Mouse (Mus musculus) myocyte (in vitro differentiated cells): ENCODE results near the gene Zswim8. TPM values are rescaled to one million over a fixed set of nuclear protein-coding genes. Genes with fewer than 3 reads are reported as not detected.

Experiments used
- H3K27me3 ChIP-seq: one replicate; pipeline ENCODE4 v1.6.1; 2011; ENCODE audit not compliant: control insufficient read depth, insufficient read depth, insufficient read length
- H3K36me3 ChIP-seq: one replicate; pipeline ENCODE4 v1.6.1; 2011; ENCODE audit not compliant: control insufficient read depth, insufficient read depth
- H3K4me2 ChIP-seq: one replicate; pipeline ENCODE4 v1.6.1; 2011; ENCODE audit warnings: low read depth, control low read depth
- H3K4me3 ChIP-seq: one replicate; pipeline ENCODE4 v1.5.1; 2011; ENCODE audit warnings: mild to moderate bottlenecking, control low read depth, moderate library complexity
- H3K79me2 ChIP-seq: one replicate; pipeline ENCODE4 v1.6.1; 2011; ENCODE audit not compliant: control insufficient read depth, insufficient read depth
- H3ac ChIP-seq: one replicate; pipeline ENCODE4 v1.6.1; 2011; ENCODE audit not compliant: control insufficient read depth, insufficient read length
- CEBPB ChIP-seq: IDR thresholded peaks from 2 replicates; pipeline ENCODE4 v1.6.1; 2011; ENCODE audit warnings: mild to moderate bottlenecking, moderate library complexity; ENCODE audit not compliant: poor library complexity, insufficient read depth, severe bottlenecking
- E2F4 ChIP-seq: IDR thresholded peaks from one replicate; pipeline ENCODE4 v1.6.1; 2011; ENCODE audit warnings: mild to moderate bottlenecking, control low read depth, moderate library complexity; ENCODE audit not compliant: insufficient read depth
- MAX ChIP-seq: IDR thresholded peaks from one replicate; pipeline ENCODE4 v1.6.1; 2011; ENCODE audit warnings: low read depth, mild to moderate bottlenecking, control low read depth
- MYOD1 ChIP-seq, 3 experiments: IDR thresholded peaks; one replicate each; pipeline ENCODE4 v1.6.1; 2011; ENCODE audit warnings: control low read depth in 2 of 3, low read depth in 2 of 3, mild to moderate bottlenecking in 2 of 3, moderate library complexity in 1 of 3; ENCODE audit not compliant: insufficient read length in 2 of 3, control insufficient read depth in 1 of 3
- MYOG ChIP-seq, 3 experiments: IDR thresholded peaks; one replicate each; pipeline ENCODE4 v1.6.1; 2011; ENCODE audit warnings: control low read depth in 2 of 3, low read depth in 2 of 3, mild to moderate bottlenecking in 2 of 3; ENCODE audit not compliant: insufficient read length in 2 of 3, control insufficient read depth in 1 of 3, insufficient read depth in 1 of 3
- POLR2A ChIP-seq: IDR thresholded peaks from one replicate; pipeline ENCODE4 v1.6.1; 2011; ENCODE audit warnings: low read depth, mild to moderate bottlenecking, control low read depth, moderate library complexity; ENCODE audit not compliant: insufficient read length
- POLR2AphosphoS2 ChIP-seq: IDR thresholded peaks from one replicate; pipeline ENCODE4 v1.6.1; 2011; ENCODE audit warnings: low read depth, control low read depth; ENCODE audit not compliant: insufficient read length
- SRF ChIP-seq: IDR thresholded peaks from one replicate; pipeline ENCODE4 v1.6.1; 2011; ENCODE audit warnings: low read depth; ENCODE audit not compliant: control insufficient read depth, insufficient read length
- TCF12 ChIP-seq: IDR thresholded peaks from one replicate; pipeline ENCODE4 v1.6.1; 2011; ENCODE audit warnings: mild to moderate bottlenecking, control low read depth; ENCODE audit not compliant: poor library complexity, insufficient read depth, severe bottlenecking
- TCF3 ChIP-seq: IDR thresholded peaks from one replicate; pipeline ENCODE4 v1.6.1; 2011; ENCODE audit warnings: low read depth, control low read depth; ENCODE audit not compliant: insufficient read length
- USF1 ChIP-seq: IDR thresholded peaks from one replicate; pipeline ENCODE4 v1.6.1; 2011; ENCODE audit warnings: low read depth, mild to moderate bottlenecking, control low read depth, moderate library complexity
- polyA plus RNA-seq: library from polyadenylated mRNA; unstranded; fragments of >200 nt; fragmentation: generic; extraction: Trizol; gene quantifications from one replicate; pipeline ENCODE4 v1.2.1, GENCODE M21; 2012; ENCODE audit warnings: missing spikeins

Gene Zswim8
- polyA plus RNA-seq, 1 experiment: 74.9 TPM

DNA sequence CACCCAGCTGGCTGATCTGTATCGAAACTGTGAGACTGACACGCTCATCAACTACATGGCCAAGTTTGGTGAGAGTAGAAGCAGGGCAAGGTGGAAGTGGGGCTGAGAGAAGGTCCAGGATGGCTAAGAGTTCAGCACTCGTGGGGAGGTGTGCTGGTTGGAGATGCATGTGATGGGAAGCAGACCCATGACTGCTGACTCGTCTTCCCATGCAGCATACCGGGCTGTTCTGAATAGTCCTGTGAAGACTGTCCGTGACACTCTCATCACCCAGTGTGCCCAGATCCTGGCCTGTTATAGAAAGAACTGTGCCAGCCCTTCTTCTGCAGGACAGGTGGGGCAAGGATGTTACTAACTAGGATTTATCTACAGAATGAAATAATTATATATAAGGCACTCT, 15.6 kb upstream of the Zswim8 start:
- Histone ChIP-seq H3K27me3 (no peaks in the 10 kb centered on the region), H3K79me2 (peaks cover 14% of the 10 kb centered on the region), H3K4me2 (no peak overlapping the region), H3K4me3 (no peak overlapping the region), H3ac (no peak overlapping the region), H3K36me3 (peaks cover 71% of the 10 kb centered on the region)
- TF ChIP-seq POLR2AphosphoS2: peak; percentile 62
- TF ChIP-seq POLR2A: peak; percentile 26
- no peak for TF ChIP-seq TCF12
- TF ChIP-seq SRF: no peak
- TF ChIP-seq E2F4: no peak

DNA sequence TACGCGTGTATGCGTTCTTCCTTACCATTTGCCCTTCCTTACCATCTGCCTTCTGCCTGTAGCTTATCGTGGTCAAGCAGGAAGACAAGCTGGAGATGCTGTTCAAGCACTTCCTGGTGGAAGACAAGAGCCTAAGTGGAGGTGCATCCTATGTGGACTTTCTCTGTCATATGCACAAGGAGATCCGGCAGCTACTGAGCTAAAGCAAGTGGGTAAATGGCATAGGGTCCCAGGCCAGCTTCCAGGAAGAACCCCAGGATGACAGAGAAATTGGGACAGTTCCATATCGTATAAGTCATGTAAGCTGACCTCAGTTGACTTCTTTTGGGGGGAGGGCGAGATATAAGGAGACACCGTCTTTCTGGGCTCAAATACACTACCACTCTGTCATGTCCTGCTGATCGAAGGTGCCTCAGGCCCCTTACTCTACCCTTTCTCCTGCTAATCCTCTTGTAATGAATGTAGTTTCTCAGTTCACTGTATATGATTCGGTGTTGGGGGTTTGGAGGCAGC, 13.7 kb upstream of the Zswim8 start:
- H3K36me3 ChIP-seq: peaks cover 52% of the 10 kb centered on the region
- no peaks in the 10 kb centered on the region for H3K27me3 ChIP-seq
- no peak overlapping the region for H3ac ChIP-seq
- no peak for TF ChIP-seq TCF12
- peak; percentile 25 for TF ChIP-seq POLR2AphosphoS2
- no peak overlapping the region for H3K4me3 ChIP-seq
- peaks cover 33% of the 10 kb centered on the region for H3K79me2 ChIP-seq
- no peak overlapping the region for H3K4me2 ChIP-seq

DNA sequence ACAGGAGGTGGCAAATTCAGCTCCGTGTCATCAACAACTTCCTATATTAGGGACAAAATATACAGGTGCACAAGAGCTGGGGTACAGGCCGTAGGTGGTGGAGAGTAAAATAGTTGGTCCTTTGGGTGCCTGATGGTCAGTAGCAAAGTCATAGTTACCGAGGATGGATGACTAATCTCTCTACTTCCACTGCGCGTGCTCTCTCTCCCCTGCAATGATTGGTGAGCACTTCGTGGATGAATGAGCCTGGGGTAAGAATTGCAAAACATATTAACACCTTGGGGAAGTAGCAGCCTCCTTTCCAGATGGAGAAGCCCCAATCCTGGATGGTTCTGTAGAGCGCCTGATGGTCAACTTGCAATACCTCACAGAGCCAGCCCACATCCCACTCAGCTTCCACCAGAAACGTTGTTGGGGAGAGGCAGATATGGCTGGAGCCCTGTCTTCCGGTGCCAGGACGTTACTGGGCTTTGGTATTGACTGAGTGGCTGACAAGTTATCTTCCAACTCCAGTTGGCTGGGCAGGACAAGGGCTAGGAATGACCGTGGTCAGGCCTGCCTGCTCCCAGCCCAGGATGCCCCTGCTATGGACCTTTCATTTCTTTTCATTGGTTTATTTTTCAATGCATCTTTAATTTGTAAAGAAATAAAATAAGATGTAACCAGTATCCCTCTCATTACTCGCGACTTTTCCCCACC, 13.0 kb upstream of the Zswim8 start:
- H3K4me2 ChIP-seq: peak overlapping the region; percentile 64
- no peaks in the 10 kb centered on the region for H3K27me3 ChIP-seq
- H3K4me3 ChIP-seq: peak overlapping the region; percentile 40
- peaks cover 45% of the 10 kb centered on the region for H3K36me3 ChIP-seq
- H3K79me2 ChIP-seq: peaks cover 40% of the 10 kb centered on the region
- TF ChIP-seq CEBPB (no peak), MYOD1 (IDR thresholded peaks at IDR 0.05; ENCODE audit: control insufficient read depth in 1 of 3, insufficient read length in 2 of 3, low read depth in 2 of 3) (no peak), E2F4 (no peak), SRF (no peak), TCF12 (no peak), POLR2AphosphoS2 (no peak)
- peak overlapping the region; percentile 99 for H3ac ChIP-seq

DNA sequence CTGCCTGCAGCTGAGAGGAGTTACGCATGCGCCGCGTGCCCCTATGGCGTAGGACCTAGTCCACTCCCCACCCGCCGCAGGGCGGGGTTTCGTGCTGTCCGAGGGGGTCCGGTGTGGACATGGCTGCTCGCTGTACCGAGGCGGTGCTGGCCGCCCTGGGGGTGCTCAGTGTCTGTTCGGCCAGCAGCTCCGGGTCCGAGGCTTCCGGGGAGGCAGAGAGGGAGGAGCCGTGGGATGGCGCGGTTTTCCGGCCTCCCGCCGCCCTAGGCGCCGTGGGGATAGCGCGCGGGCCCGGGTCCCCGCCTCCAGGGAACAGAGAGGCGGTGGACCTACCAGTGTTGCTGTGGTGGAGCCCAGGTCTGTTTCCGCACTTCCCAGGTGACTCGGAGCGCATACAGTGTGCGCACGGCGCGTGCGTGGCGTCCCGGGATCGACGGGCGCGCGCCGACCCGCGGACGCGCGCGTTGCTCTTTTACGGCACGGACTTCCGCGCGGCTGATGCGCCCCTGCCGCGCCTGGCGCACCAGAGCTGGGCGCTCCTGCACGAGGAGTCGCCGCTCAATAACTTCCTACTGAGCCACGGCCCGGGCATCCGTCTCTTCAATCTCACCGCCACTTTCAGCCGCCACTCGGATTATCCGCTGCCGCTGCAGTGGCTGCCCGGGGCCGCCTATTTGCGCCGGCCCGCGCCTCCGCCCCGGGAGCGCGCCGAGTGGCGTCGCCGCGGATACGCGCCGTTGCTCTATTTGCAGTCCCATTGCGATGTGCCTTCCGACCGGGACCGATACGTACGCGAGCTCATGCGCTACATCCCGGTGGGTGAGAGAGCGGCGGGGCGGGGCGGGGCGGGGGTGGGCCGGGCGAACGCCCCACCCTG, 12.2 kb upstream of the Zswim8 start, which contains the start of gene Fut11:
Fut11 (plus strand) TSS at position 85 of the 877 bp plus-strand sequence.
- H3K36me3 ChIP-seq: peaks cover 37% of the 10 kb centered on the region
- H3K4me3 ChIP-seq: peak within 1 kb of the TSS; percentile 40
- peak within 1 kb of the TSS; percentile 99 for H3ac ChIP-seq
- no peaks in the 10 kb centered on the region for H3K27me3 ChIP-seq
- no peak for TF ChIP-seq TCF3
- no peak for TF ChIP-seq MAX
- no peak for TF ChIP-seq TCF12
- peak in 1 of 3 experiments; percentile 1 for TF ChIP-seq MYOG (IDR thresholded peaks at IDR 0.05; ENCODE audit: control insufficient read depth in 1 of 3, insufficient read depth in 1 of 3, insufficient read length in 2 of 3, low read depth in 2 of 3)
- TF ChIP-seq POLR2AphosphoS2: peak; percentile 91
- peak in 1 of 3 experiments; percentile 20 for TF ChIP-seq MYOD1 (IDR thresholded peaks at IDR 0.05; ENCODE audit: control insufficient read depth in 1 of 3, insufficient read length in 2 of 3, low read depth in 2 of 3)
- no peak for TF ChIP-seq E2F4
- peak; percentile 84 for TF ChIP-seq POLR2A
- no peak for TF ChIP-seq SRF
- peaks cover 48% of the 10 kb centered on the region for H3K79me2 ChIP-seq
- peak within 1 kb of the TSS; percentile 90 for H3K4me2 ChIP-seq

DNA sequence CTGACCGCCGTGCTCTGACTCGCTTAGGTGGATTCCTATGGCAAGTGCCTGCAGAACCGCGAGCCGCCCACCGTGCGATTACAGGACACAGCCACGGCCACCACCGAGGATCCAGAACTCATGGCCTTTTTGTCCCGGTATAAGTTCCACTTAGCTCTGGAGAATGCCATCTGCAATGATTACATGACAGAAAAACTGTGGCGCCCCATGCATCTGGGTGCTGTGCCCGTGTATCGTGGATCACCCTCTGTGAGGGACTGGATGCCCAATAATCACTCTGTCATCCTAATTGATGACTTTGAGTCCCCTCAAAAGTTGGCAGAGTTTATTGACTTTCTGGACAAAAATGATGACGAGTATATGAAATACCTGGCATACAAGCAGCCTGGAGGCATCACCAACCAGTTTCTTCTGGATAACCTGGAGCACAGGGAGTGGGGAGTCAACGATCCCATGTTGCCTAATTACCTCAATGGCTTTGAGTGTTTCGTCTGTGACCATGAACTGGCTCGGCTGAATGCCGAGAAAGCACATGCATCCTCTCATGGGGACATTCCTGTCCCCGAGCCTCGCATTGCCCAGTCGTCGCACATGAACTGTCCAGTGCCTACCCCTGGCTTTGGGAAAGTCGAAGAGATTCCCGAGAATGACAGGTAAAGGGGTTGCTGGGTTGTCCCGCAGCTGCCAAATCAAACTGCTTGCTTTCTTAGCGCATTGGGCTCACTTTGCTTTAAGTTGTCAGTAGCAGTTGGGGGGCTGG, 11.4 kb upstream of the Zswim8 start:
- peak overlapping the region; percentile 99 for H3ac ChIP-seq
- peak overlapping the region; percentile 90 for H3K4me2 ChIP-seq
- peak overlapping the region; percentile 40 for H3K4me3 ChIP-seq
- H3K36me3 ChIP-seq: peaks cover 29% of the 10 kb centered on the region
- no peak for TF ChIP-seq SRF
- TF ChIP-seq MYOD1 (IDR thresholded peaks at IDR 0.05; ENCODE audit: control insufficient read depth in 1 of 3, insufficient read length in 2 of 3, low read depth in 2 of 3): no peak
- TF ChIP-seq USF1: no peak
- peak; percentile 37 for TF ChIP-seq POLR2AphosphoS2
- no peaks in the 10 kb centered on the region for H3K27me3 ChIP-seq
- peaks cover 56% of the 10 kb centered on the region for H3K79me2 ChIP-seq
